Mouse (Mus musculus): ENCODE measurements around the gene Pus3. TPM values are rescaled to one million over a fixed set of nuclear protein-coding genes. Genes with fewer than 3 reads are reported as not detected.

Gene Pus3
- polyA plus RNA-seq, 1 experiment = 3.1 TPM

DNA sequence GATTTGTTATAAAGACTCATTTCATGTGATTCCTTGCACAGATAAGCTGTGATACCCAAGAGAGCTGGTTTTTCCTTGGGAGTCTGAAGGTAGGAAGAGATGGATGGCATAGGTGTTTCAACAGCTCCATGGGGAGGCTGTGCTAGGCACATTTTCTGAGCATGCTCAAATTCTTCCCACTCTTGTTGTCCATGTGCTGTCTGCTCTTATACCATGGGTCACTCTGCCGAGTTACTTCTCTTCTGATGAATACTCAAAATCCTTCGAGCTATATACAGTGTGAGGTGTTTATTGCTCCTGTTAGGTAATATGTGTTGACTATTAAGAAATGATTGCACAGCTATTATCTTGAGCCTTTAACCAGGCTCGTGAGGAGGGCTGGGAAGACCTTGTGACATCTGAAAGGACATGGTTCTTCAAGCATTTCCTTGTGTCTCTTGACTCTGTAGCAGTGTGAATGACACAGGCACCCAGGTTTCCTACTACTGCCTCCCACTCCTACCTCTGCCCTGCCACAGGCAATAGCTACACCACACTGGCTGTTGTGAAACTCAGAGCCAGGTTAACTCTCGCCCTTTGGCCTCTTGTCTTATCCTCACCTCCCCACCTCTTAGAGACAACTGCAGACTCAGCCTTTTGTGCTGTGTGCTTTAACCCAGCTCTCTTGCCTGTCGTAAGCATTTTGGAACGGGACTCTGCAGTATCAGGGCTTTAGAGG, 37.6 kb upstream of the Pus3 start:
- H3K36me3 ChIP-seq (ENCODE audit: control insufficient read depth, insufficient read depth) = no peaks in the 10 kb centered on the region
- H3K4me3 ChIP-seq (ENCODE audit: insufficient read depth, poor library complexity, severe bottlenecking) = no peak overlapping the region
- H3K79me3 ChIP-seq (ENCODE audit: low read depth) = no peaks in the 10 kb centered on the region
- no peak overlapping the region for H3ac ChIP-seq (ENCODE audit: control insufficient read depth, insufficient read length, low read depth)
- no peaks in the 10 kb centered on the region for H3K27me3 ChIP-seq (ENCODE audit: control insufficient read depth, insufficient read depth, insufficient read length)
- no peaks in the 10 kb centered on the region for H3K79me2 ChIP-seq (ENCODE audit: control insufficient read depth, insufficient read depth)
- TF ChIP-seq USF1 (IDR thresholded peaks at IDR 0.05; ENCODE audit: low read depth) (no peak), CTCF (IDR thresholded peaks at IDR 0.05; ENCODE audit: control insufficient read depth, insufficient read depth, insufficient read length) (no peak), CEBPB (IDR thresholded peaks at IDR 0.05; ENCODE audit: low read depth) (no peak), MYOG (IDR thresholded peaks at IDR 0.05; ENCODE audit: control insufficient read depth, extremely low read depth, insufficient read length) (no peak), MYOD1 (IDR thresholded peaks at IDR 0.05; ENCODE audit: control insufficient read depth, insufficient read length, low read depth) (no peak), FOSL1 (IDR thresholded peaks at IDR 0.05; ENCODE audit: insufficient read depth, low read length, poor library complexity, severe bottlenecking) (no peak), MAX (IDR thresholded peaks at IDR 0.05) (no peak)

DNA sequence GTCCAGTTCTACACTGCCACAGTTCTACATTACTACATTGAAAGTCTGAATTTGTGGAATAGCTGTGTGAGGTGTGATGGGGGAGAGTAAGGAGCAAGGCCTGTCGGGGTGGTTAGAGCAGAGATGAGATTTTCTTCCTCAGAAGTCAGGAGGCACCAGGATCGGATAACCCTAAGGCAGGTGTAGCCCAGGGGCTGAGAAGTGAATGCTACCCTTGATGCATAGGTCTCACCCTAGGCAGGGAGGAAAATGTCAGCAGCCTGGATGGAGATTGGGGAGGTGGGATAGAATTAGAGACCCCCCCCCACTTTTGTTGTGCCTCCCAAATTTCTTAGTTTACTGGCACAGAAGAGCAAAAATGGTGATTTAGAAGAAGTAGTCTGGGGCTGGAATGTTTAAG, 36.2 kb upstream of the Pus3 start:
- TF ChIP-seq MYOG (IDR thresholded peaks at IDR 0.05; ENCODE audit: control insufficient read depth, extremely low read depth, insufficient read length) (no peak), CTCF (IDR thresholded peaks at IDR 0.05; ENCODE audit: control insufficient read depth, insufficient read depth, insufficient read length) (no peak), FOSL1 (IDR thresholded peaks at IDR 0.05; ENCODE audit: insufficient read depth, low read length, poor library complexity, severe bottlenecking) (no peak), MAX (IDR thresholded peaks at IDR 0.05) (no peak)

DNA sequence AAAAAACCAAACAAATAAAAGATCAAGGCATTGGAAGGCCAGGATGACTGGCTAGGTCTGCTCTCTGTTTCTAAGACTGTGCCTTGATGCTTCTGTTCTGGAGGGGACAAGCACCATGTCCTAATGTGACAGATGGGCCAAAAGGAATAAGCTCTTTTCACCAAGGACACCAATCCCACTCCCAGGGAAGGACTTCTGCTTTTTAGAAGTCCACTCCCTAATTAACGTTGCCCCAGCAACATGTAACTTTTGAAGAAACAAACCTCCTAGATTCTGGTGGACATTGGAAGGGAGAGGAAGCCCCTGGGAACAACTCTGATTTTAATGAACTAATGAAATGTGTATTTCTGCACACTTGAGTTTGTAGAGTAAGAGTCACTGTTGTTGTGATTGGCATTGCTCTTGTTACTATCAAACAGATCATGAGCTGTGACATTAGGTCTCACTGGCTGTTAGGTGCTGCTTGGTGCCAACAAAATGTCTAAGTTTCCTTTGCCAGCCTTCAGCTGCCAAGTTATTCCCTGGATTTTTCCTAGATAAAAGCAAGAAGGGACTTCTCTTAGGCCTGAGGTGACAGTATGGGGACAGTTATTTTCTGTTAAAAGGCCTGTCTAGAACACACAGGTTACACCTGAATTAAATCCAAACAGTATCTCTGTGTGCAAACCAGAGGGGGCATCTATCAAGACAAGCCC, 35.4 kb upstream of the Pus3 start:
- H3K27me3 ChIP-seq (ENCODE audit: control insufficient read depth, insufficient read depth, insufficient read length) = no peaks in the 10 kb centered on the region
- no peak overlapping the region for H3ac ChIP-seq (ENCODE audit: control insufficient read depth, insufficient read length, low read depth)
- H3K4me3 ChIP-seq (ENCODE audit: insufficient read depth, poor library complexity, severe bottlenecking) = no peak overlapping the region
- H3K79me2 ChIP-seq (ENCODE audit: control insufficient read depth, insufficient read depth) = no peaks in the 10 kb centered on the region
- H3K79me3 ChIP-seq (ENCODE audit: low read depth) = no peaks in the 10 kb centered on the region
- no peak for TF ChIP-seq USF1 (IDR thresholded peaks at IDR 0.05; ENCODE audit: low read depth)
- TF ChIP-seq MYOD1 (IDR thresholded peaks at IDR 0.05; ENCODE audit: control insufficient read depth, insufficient read length, low read depth) = no peak
- no peak for TF ChIP-seq MAX (IDR thresholded peaks at IDR 0.05)
- TF ChIP-seq FOSL1 (IDR thresholded peaks at IDR 0.05; ENCODE audit: insufficient read depth, low read length, poor library complexity, severe bottlenecking) = no peak
- TF ChIP-seq CTCF (IDR thresholded peaks at IDR 0.05; ENCODE audit: control insufficient read depth, insufficient read depth, insufficient read length) = no peak
- TF ChIP-seq MYOG (IDR thresholded peaks at IDR 0.05; ENCODE audit: control insufficient read depth, extremely low read depth, insufficient read length) = no peak
- TF ChIP-seq CEBPB (IDR thresholded peaks at IDR 0.05; ENCODE audit: low read depth) = no peak
- H3K36me3 ChIP-seq (ENCODE audit: control insufficient read depth, insufficient read depth) = no peaks in the 10 kb centered on the region

More for the DNA sequence above, 36.2 kb upstream of the Pus3 start:
- H3K4me3 ChIP-seq (ENCODE audit: insufficient read depth, poor library complexity, severe bottlenecking) = no peak overlapping the region
- no peaks in the 10 kb centered on the region for H3K36me3 ChIP-seq (ENCODE audit: control insufficient read depth, insufficient read depth)
- H3K79me3 ChIP-seq (ENCODE audit: low read depth) = no peaks in the 10 kb centered on the region
- H3ac ChIP-seq (ENCODE audit: control insufficient read depth, insufficient read length, low read depth) = no peak overlapping the region
- H3K27me3 ChIP-seq (ENCODE audit: control insufficient read depth, insufficient read depth, insufficient read length) = no peaks in the 10 kb centered on the region
- H3K79me2 ChIP-seq (ENCODE audit: control insufficient read depth, insufficient read depth) = no peaks in the 10 kb centered on the region

DNA sequence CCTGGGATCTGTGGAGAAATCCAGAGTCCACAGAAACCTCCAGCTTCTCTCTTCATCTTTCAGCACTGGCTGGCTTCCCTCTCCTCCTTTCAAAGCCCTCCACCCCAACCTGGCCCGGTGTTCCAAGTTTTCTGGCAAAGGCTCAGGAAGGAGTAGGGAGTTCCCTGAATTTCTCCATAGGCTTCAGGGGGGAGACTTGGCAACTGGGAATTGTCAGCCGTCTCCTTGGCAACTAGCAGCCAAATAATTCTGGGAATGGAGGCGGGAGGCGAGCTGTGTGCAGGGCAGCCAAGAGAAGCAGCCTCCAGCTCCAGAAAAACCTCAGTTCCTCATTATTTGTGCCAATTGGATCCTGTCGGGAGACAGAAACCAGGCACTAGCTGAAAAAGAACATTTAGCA, 34.9 kb upstream of the Pus3 start:
- Histone ChIP-seq H3K79me3 (ENCODE audit: low read depth) (no peaks in the 10 kb centered on the region), H3K4me3 (ENCODE audit: insufficient read depth, poor library complexity, severe bottlenecking) (no peak overlapping the region), H3K36me3 (ENCODE audit: control insufficient read depth, insufficient read depth) (no peaks in the 10 kb centered on the region), H3ac (ENCODE audit: control insufficient read depth, insufficient read length, low read depth) (no peak overlapping the region), H3K79me2 (ENCODE audit: control insufficient read depth, insufficient read depth) (no peaks in the 10 kb centered on the region), H3K27me3 (ENCODE audit: control insufficient read depth, insufficient read depth, insufficient read length) (no peaks in the 10 kb centered on the region)
- TF ChIP-seq MAX (IDR thresholded peaks at IDR 0.05) (no peak), USF1 (IDR thresholded peaks at IDR 0.05; ENCODE audit: low read depth) (no peak)

DNA sequence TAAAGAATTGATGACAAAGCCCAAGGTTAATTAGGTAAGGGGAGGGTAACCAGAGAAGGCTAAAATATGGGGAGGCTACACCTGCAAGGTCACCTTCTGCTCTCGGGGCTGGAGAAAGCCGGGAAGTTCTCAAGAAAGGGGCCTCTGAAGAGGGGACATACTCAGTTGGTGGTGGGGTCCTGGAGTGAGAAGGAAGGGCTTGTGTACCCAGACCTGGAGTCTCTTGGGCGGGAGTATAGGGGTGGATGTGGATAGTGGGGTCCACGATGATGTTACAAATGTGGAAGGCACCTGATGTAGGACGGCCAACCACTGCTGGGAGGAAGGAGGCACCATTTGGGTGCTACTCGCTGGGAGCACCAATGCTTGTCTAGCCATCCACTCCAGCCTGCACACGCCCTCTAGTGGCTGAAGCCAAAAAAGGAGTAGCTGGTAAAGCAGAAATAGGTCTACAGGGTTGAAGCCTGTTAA, 34.4 kb upstream of the Pus3 start:
- no peaks in the 10 kb centered on the region for H3K36me3 ChIP-seq (ENCODE audit: control insufficient read depth, insufficient read depth)
- peak; percentile 37 for TF ChIP-seq CTCF (IDR thresholded peaks at IDR 0.05; ENCODE audit: control insufficient read depth, insufficient read depth, insufficient read length)
- no peak for TF ChIP-seq MYOG (IDR thresholded peaks at IDR 0.05; ENCODE audit: control insufficient read depth, extremely low read depth, insufficient read length)
- no peak overlapping the region for H3K4me3 ChIP-seq (ENCODE audit: insufficient read depth, poor library complexity, severe bottlenecking)
- no peaks in the 10 kb centered on the region for H3K79me3 ChIP-seq (ENCODE audit: low read depth)
- H3ac ChIP-seq (ENCODE audit: control insufficient read depth, insufficient read length, low read depth) = no peak overlapping the region
- H3K27me3 ChIP-seq (ENCODE audit: control insufficient read depth, insufficient read depth, insufficient read length) = no peaks in the 10 kb centered on the region
- H3K79me2 ChIP-seq (ENCODE audit: control insufficient read depth, insufficient read depth) = no peaks in the 10 kb centered on the region

DNA sequence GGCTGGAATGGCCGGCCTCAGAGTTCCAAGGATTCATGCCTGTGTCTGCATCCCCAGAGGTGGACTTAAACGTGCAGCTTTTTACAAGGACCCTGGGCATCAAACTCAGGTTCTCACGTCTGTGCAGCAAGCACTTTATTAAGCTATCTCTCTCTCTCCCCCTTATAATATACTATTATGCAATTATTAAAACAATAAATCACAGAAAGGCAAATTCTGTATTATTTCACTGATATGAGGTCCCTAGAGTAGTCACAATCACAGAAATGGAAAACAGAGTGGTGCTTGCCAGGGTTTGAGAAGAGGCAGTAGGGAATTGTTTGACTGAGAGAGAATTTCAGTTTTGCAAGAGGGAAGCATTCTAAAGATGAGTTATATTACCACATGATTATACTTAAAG, 29.3 kb upstream of the Pus3 start:
- H3K27me3 ChIP-seq (ENCODE audit: control insufficient read depth, insufficient read depth, insufficient read length) = no peaks in the 10 kb centered on the region
- H3K79me2 ChIP-seq (ENCODE audit: control insufficient read depth, insufficient read depth) = no peaks in the 10 kb centered on the region
- TF ChIP-seq USF1 (IDR thresholded peaks at IDR 0.05; ENCODE audit: low read depth) (no peak), CTCF (IDR thresholded peaks at IDR 0.05; ENCODE audit: control insufficient read depth, insufficient read depth, insufficient read length) (no peak), FOSL1 (IDR thresholded peaks at IDR 0.05; ENCODE audit: insufficient read depth, low read length, poor library complexity, severe bottlenecking) (no peak)
- H3K79me3 ChIP-seq (ENCODE audit: low read depth) = no peaks in the 10 kb centered on the region
- no peak overlapping the region for H3ac ChIP-seq (ENCODE audit: control insufficient read depth, insufficient read length, low read depth)
- no peak overlapping the region for H3K4me3 ChIP-seq (ENCODE audit: insufficient read depth, poor library complexity, severe bottlenecking)
- no peaks in the 10 kb centered on the region for H3K36me3 ChIP-seq (ENCODE audit: control insufficient read depth, insufficient read depth)

Data from C2C12 (cell line).